Mouse (Mus musculus) lung, embryonic 16.5 days (tissue): ENCODE measurements around the gene Prrt4. TPM values are rescaled to one million over a fixed set of nuclear protein-coding genes. Genes with fewer than 3 reads are reported as not detected.
A peak's percentile ranks its signal among the peaks of the same experiment; 100 is the strongest.

ENCODE experiments used
- ATAC-seq: fragments of 200-750 bp; cut with Nextera tagmentation; 2 replicates; pipeline ENCODE4 v1.8.0; 2017; ENCODE audit warnings: low read depth, mild to moderate bottlenecking, moderate library complexity
- H3K27ac ChIP-seq: fragments of 300-500 bp; sonication (generic); 2 replicates; pipeline ENCODE4 v1.5.1; 2014; ENCODE audit warnings: mild to moderate bottlenecking, control low read depth, low read length
- H3K27me3 ChIP-seq: fragments of 300-500 bp; sonication (generic); 2 replicates; pipeline ENCODE4 v1.6.1; 2014; ENCODE audit warnings: low read depth, low read length, mixed read lengths; ENCODE audit not compliant: control insufficient read depth, insufficient read depth
- H3K36me3 ChIP-seq: fragments of 300-500 bp; sonication (generic); 2 replicates; pipeline ENCODE4 v1.6.1; 2014; ENCODE audit warnings: low read length; ENCODE audit not compliant: control insufficient read depth, insufficient read depth
- H3K4me1 ChIP-seq: fragments of 300-500 bp; sonication (generic); replicated peaks from 2 replicates; pipeline ENCODE4 v1.6.1; 2014; ENCODE audit warnings: low read length, mixed read lengths; ENCODE audit not compliant: control insufficient read depth, insufficient read depth
- H3K4me2 ChIP-seq: fragments of 300-500 bp; sonication (generic); 2 replicates; pipeline ENCODE4 v1.6.1; 2014; ENCODE audit warnings: low read depth, low read length, control low read depth
- H3K4me3 ChIP-seq: fragments of 300-500 bp; sonication (generic); 2 replicates; pipeline ENCODE4 v1.5.1; 2014; ENCODE audit warnings: mild to moderate bottlenecking, low read length, control low read depth
- H3K9ac ChIP-seq: fragments of 300-500 bp; sonication (generic); 2 replicates; pipeline ENCODE4 v1.6.1; 2014; ENCODE audit warnings: low read length, control low read depth
- H3K9me3 ChIP-seq: fragments of 300-500 bp; sonication (generic); 2 replicates; pipeline ENCODE4 v1.6.1; 2016; ENCODE audit warnings: low read length; ENCODE audit not compliant: control insufficient read depth
- WGBS: fragments of 180-500 bp; shearing (Covaris S2); extraction: QIAGEN DNeasy Blood & Tissue Kit; methylation state at CpG from one replicate; pipeline ENCODE4 v1.1.7; 2014; 5-methylcytosine and 5-hydroxymethylcytosine counted together
- polyA plus RNA-seq: library from polyadenylated mRNA; unstranded; fragments of >200 nt; fragmentation: Nextera tagmentation; extraction: Ambion mirVana; gene quantifications from 2 replicates; pipeline ENCODE4 v1.2.1, GENCODE M21; 2015

The Prrt4 gene
- polyA plus RNA-seq, 1 experiment from 2014 or later: 0.30 TPM

- Histone ChIP-seq H3K9ac (no peak overlapping the region), H3K4me1 (peaks cover 6% of the 10 kb centered on the region), H3K4me2 (no peak overlapping the region), H3K27ac (no peak overlapping the region), H3K4me3 (no peak overlapping the region), H3K9me3 (no peaks in the 10 kb centered on the region), H3K36me3 (0 out of 2 replicates have a peak, but pooled peaks cover 2% of the 10 kb centered on the region), H3K27me3 (no peaks in the 10 kb centered on the region)
- no peak for ATAC-seq
- WGBS: 90% methylated on average over 5 of the region's 5 CpGs
Measured at GRCm38 (mm10) chr6:29201341-29201740, 22.0 kb upstream of the Prrt4 start.

GRCm38 (mm10) chr6:29200496-29200895, 21.1 kb upstream of the Prrt4 start:
- 52% methylated on average over 3 of the region's 3 CpGs for WGBS
- no peak for ATAC-seq
- H3K9me3 ChIP-seq: no peaks in the 10 kb centered on the region
- H3K4me3 ChIP-seq: no peak overlapping the region
- no peak overlapping the region for H3K9ac ChIP-seq
- no peak overlapping the region for H3K27ac ChIP-seq
- no peaks in the 10 kb centered on the region for H3K36me3 ChIP-seq
- no peak overlapping the region for H3K4me2 ChIP-seq
- no peaks in the 10 kb centered on the region for H3K27me3 ChIP-seq
- peaks cover 6% of the 10 kb centered on the region for H3K4me1 ChIP-seq

- H3K4me3 ChIP-seq: peak overlapping the region; percentile 40; the same call in 1 of the 2 replicates
- H3K9ac ChIP-seq: no peak overlapping the region; the same call in 1 of the 2 replicates
- WGBS: 33% methylated on average over 8 of the region's 8 CpGs
- no peak overlapping the region for H3K27ac ChIP-seq
- H3K4me2 ChIP-seq: peak overlapping the region; percentile 58
- no peaks in the 10 kb centered on the region for H3K9me3 ChIP-seq
- H3K36me3 ChIP-seq: no peaks in the 10 kb centered on the region
- ATAC-seq: no peak
- H3K4me1 ChIP-seq: peaks cover 6% of the 10 kb centered on the region
- H3K27me3 ChIP-seq: no peaks in the 10 kb centered on the region
Measured at GRCm38 (mm10) chr6:29199223-29199855, 20.0 kb upstream of the Prrt4 start.

- Histone ChIP-seq H3K9me3 (no peaks in the 10 kb centered on the region), H3K4me2 (peak overlapping the region; percentile 58), H3K27me3 (no peaks in the 10 kb centered on the region), H3K36me3 (no peaks in the 10 kb centered on the region), H3K4me1 (peaks cover 6% of the 10 kb centered on the region), H3K4me3 (peak overlapping the region; percentile 40), H3K9ac (peak overlapping the region; percentile 33; the same call in 1 of the 2 replicates), H3K27ac (no peak overlapping the region)
- WGBS: 13% methylated on average over 25 of the region's 25 CpGs
- peak; percentile 90 for ATAC-seq
Measured at GRCm38 (mm10) chr6:29198309-29199222, 19.2 kb upstream of the Prrt4 start.

- no peak for ATAC-seq
- Histone ChIP-seq H3K36me3 (no peaks in the 10 kb centered on the region), H3K27me3 (no peaks in the 10 kb centered on the region), H3K4me3 (no peak overlapping the region), H3K9ac (no peak overlapping the region), H3K27ac (no peak overlapping the region), H3K4me2 (no peak overlapping the region), H3K9me3 (no peaks in the 10 kb centered on the region), H3K4me1 (peaks cover 6% of the 10 kb centered on the region)
- 77% methylated on average over 5 of the region's 5 CpGs for WGBS
Measured at GRCm38 (mm10) chr6:29195846-29196698, 16.7 kb upstream of the Prrt4 start.

GRCm38 (mm10) chr6:29195146-29195545, 15.8 kb upstream of the Prrt4 start:
- Histone ChIP-seq H3K9ac (no peak overlapping the region), H3K27me3 (no peaks in the 10 kb centered on the region), H3K36me3 (no peaks in the 10 kb centered on the region), H3K27ac (no peak overlapping the region), H3K4me1 (peaks cover 6% of the 10 kb centered on the region), H3K4me3 (no peak overlapping the region), H3K9me3 (no peaks in the 10 kb centered on the region), H3K4me2 (no peak overlapping the region)
- WGBS: 81% methylated on average over 5 of the region's 5 CpGs
- no peak for ATAC-seq

GRCm38 (mm10) chr6:29193961-29194750, 14.8 kb upstream of the Prrt4 start:
- H3K9ac ChIP-seq: no peak overlapping the region
- no peak overlapping the region for H3K4me3 ChIP-seq
- no peaks in the 10 kb centered on the region for H3K36me3 ChIP-seq
- no peak overlapping the region for H3K4me2 ChIP-seq
- peaks cover 6% of the 10 kb centered on the region for H3K4me1 ChIP-seq
- H3K27me3 ChIP-seq: no peaks in the 10 kb centered on the region
- WGBS: 58% methylated on average over 15 of the region's 15 CpGs
- H3K9me3 ChIP-seq: no peaks in the 10 kb centered on the region
- ATAC-seq: no peak
- H3K27ac ChIP-seq: no peak overlapping the region

GRCm38 (mm10) chr6:29187936-29188335, 8.6 kb upstream of the Prrt4 start:
- Histone ChIP-seq H3K27me3 (no peaks in the 10 kb centered on the region), H3K9ac (no peak overlapping the region), H3K4me3 (no peak overlapping the region), H3K4me1 (no peaks in the 10 kb centered on the region), H3K36me3 (no peaks in the 10 kb centered on the region), H3K27ac (no peak overlapping the region), H3K4me2 (no peak overlapping the region), H3K9me3 (no peaks in the 10 kb centered on the region)
- 63% methylated on average over 1 of the region's 1 CpGs for WGBS
- no peak for ATAC-seq
